Mouse (Mus musculus) C2C12 (cell line): ENCODE data around the gene Pappa2.

ENCODE experiments used
- CEBPB ChIP-seq: IDR thresholded peaks from one replicate; pipeline ENCODE4 v1.6.1; 2011; ENCODE audit warnings: low read depth, mild to moderate bottlenecking, control low read depth, moderate library complexity
- CTCF ChIP-seq: IDR thresholded peaks from one replicate; pipeline ENCODE4 v1.5.1; 2011; ENCODE audit not compliant: control insufficient read depth, insufficient read depth, insufficient read length
- FOSL1 ChIP-seq: IDR thresholded peaks from one replicate; pipeline ENCODE4 v1.8.0; 2011; ENCODE audit warnings: mild to moderate bottlenecking, low read length; ENCODE audit not compliant: poor library complexity, insufficient read depth, severe bottlenecking
- MAX ChIP-seq: IDR thresholded peaks from one replicate; pipeline ENCODE4 v1.6.1; 2011; ENCODE audit warnings: mild to moderate bottlenecking, control low read depth
- MYOD1 ChIP-seq: IDR thresholded peaks from one replicate; pipeline ENCODE4 v1.6.1; 2011; ENCODE audit warnings: low read depth; ENCODE audit not compliant: control insufficient read depth, insufficient read length
- MYOG ChIP-seq: IDR thresholded peaks from one replicate; pipeline ENCODE4 v1.6.1; 2011; ENCODE audit not compliant: control insufficient read depth, insufficient read length; ENCODE audit errors: extremely low read depth
- USF1 ChIP-seq: IDR thresholded peaks from one replicate; pipeline ENCODE4 v1.6.1; 2011; ENCODE audit warnings: low read depth, mild to moderate bottlenecking, control low read depth, moderate library complexity

- TF ChIP-seq CTCF (no peak), USF1 (no peak), MYOD1 (no peak), CEBPB (no peak), MAX (no peak), MYOG (no peak), FOSL1 (no peak)
Measured at GRCm38 (mm10) chr1:158980390-158980789, at the start of gene Pappa2.
